Mouse (Mus musculus) kidney, postnatal 0 days (tissue): ENCODE data around the gene Gm6408. TPM values are rescaled to one million over a fixed set of nuclear protein-coding genes. Genes with fewer than 3 reads are reported as not detected.
A peak's percentile ranks its signal among the peaks of the same experiment; 100 is the strongest.

Experiments
- ATAC-seq: fragments of 200-750 bp; cut with Nextera tagmentation; replicated peaks from 2 replicates; pipeline ENCODE4 v1.8.0; 2017; ENCODE audit warnings: low read depth, moderate number of reproducible peaks, moderate TSS enrichment, moderate library complexity; ENCODE audit not compliant: low FRiP score
- DNase-seq: peaks from one replicate; pipeline ENCODE4 v3.0.0-alpha.2; 2016; ENCODE audit warnings: low spot score
- H3K27ac ChIP-seq: fragments of 300-500 bp; sonication (generic); 2 replicates; pipeline ENCODE4 v1.5.1; 2014; ENCODE audit warnings: mild to moderate bottlenecking
- H3K27me3 ChIP-seq: fragments of 300-500 bp; sonication (generic); 2 replicates; pipeline ENCODE4 v1.6.1; 2014; ENCODE audit warnings: low read length, mixed read lengths; ENCODE audit not compliant: insufficient read depth
- H3K36me3 ChIP-seq: fragments of 300-500 bp; sonication (generic); 2 replicates; pipeline ENCODE4 v1.6.1; 2014; ENCODE audit warnings: low read length, mixed read lengths; ENCODE audit not compliant: insufficient read depth
- H3K4me1 ChIP-seq: fragments of 300-500 bp; sonication (generic); replicated peaks from 2 replicates; pipeline ENCODE4 v1.6.1; 2014; ENCODE audit warnings: antibody characterized with exemption, low read length, mixed read lengths; ENCODE audit not compliant: insufficient read depth
- H3K4me2 ChIP-seq: fragments of 300-500 bp; sonication (generic); 2 replicates; pipeline ENCODE4 v1.6.1; 2014; ENCODE audit warnings: mild to moderate bottlenecking, low read length, moderate library complexity, mixed read lengths
- H3K4me3 ChIP-seq: fragments of 300-500 bp; sonication (generic); replicated peaks from 2 replicates; pipeline ENCODE4 v1.5.1; 2014; ENCODE audit warnings: low read depth, low read length
- H3K9ac ChIP-seq: fragments of 300-500 bp; sonication (generic); 2 replicates; pipeline ENCODE4 v1.6.1; 2014; ENCODE audit warnings: low read depth, low read length
- H3K9me3 ChIP-seq: fragments of 300-500 bp; sonication (generic); replicated peaks from 2 replicates; pipeline ENCODE4 v1.6.1; 2016; ENCODE audit warnings: low read length, inconsistent platforms, mixed read lengths
- CTCF ChIP-seq: IDR thresholded peaks from 2 replicates; pipeline ENCODE4 v1.5.1; 2016; ENCODE audit warnings: antibody characterized with exemption, low read depth, mild to moderate bottlenecking, moderate library complexity
- WGBS: fragments of 180-500 bp; shearing (Covaris S2); extraction: QIAGEN DNeasy Blood & Tissue Kit; methylation state at CpG from one replicate; pipeline ENCODE4 v1.1.7; 2014; 5-methylcytosine and 5-hydroxymethylcytosine counted together
- polyA plus RNA-seq: library from polyadenylated mRNA; unstranded; fragments of >200 nt; fragmentation: Nextera tagmentation; extraction: Ambion mirVana; gene quantifications from 2 replicates; pipeline ENCODE4 v1.2.1, GENCODE M21; 2015

Gene Gm6408
- polyA plus RNA-seq, 1 experiment from 2014 or later = not detected

DNA sequence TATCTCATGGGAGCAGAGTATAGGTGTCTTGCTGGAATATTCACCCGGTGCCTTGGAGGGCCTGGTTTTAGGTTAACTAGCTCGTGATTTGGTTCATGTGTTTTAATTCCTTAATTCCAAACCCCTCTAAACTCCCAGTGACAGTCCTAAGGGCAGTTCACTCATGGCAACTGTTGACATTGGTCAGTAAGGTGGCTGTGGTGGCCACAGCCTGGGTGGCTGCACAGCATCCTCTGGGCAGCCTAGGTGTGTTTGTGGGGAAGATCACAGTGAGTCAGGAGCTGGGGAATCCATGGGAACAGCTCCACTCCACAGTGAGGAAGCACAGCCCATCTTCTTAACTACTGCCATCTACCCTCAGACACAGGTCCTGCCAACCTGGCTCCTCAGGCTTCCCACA, 35.1 kb upstream of the Gm6408 start:
- Histone ChIP-seq H3K4me1 (no peaks in the 10 kb centered on the region), H3K27ac (no peak overlapping the region), H3K9ac (no peak overlapping the region), H3K27me3 (no peaks in the 10 kb centered on the region), H3K4me3 (no peak overlapping the region), H3K9me3 (no peaks in the 10 kb centered on the region), H3K36me3 (no peaks in the 10 kb centered on the region), H3K4me2 (no peak overlapping the region)
- ATAC-seq (no peak), DNase-seq (no peak)
- no peak for TF ChIP-seq CTCF
- 46% methylated on average over 2 of the region's 2 CpGs for WGBS

DNA sequence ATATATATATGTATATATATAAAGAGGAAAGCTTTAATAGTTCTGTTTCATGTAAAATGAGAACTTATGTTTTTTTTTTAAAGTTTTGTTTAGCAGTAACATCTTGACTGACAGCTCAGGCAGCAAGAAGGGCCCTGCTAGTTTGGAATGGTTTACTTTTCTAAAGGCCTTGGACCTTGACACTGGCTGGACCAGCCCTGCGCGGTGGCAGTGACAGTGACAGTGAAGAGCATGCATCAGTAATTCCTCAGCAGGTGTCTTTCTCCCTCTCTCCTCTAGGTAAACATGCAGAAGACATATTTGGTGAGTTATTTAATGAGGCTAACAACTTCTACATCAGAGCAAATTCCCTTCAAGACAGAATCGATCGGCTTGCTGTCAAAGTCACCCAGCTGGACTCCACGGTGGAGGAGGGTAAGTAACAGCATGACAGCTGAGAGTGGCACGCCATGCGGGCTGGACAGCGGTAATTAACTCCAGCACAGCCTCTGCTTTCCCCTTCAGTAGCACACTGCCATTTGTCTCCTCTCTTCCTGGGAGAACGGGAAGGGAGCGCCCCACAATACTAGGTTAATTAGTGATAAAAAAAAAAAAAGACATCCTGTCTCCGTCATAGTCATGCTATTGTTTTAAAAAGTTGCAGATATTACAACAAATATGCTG, 30.0 kb upstream of the Gm6408 start:
- H3K4me3 ChIP-seq = no peak overlapping the region
- WGBS = 40% methylated on average over 11 of the region's 11 CpGs
- H3K27ac ChIP-seq = no peak overlapping the region
- no peak for TF ChIP-seq CTCF
- peak; percentile 68; the same call in 1 of the 2 replicates for ATAC-seq
- no peaks in the 10 kb centered on the region for H3K4me1 ChIP-seq
- no peak overlapping the region for H3K9ac ChIP-seq
- H3K27me3 ChIP-seq = no peaks in the 10 kb centered on the region
- no peaks in the 10 kb centered on the region for H3K9me3 ChIP-seq
- DNase-seq = peak; percentile 11
- H3K36me3 ChIP-seq = no peaks in the 10 kb centered on the region
- no peak overlapping the region for H3K4me2 ChIP-seq

DNA sequence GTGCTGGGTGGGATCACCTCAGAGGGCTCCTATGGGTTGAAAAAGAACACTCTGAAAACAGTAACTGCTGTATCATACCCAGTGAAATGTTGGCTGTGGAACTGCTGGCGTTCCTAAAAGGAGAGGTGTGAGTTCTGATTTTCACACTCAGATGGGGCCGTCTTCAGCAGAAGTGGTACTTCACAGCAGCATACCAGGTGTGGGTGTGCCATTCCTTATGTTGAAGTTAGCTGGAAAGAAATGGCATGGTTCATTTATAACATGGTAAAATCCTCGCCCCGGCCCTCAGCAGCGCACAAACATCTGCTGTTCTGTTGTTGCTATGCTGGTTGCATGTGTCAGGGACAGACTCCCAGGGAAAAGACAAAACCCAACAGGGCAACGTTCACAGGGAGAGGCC, 28.2 kb upstream of the Gm6408 start:
- no peaks in the 10 kb centered on the region for H3K4me1 ChIP-seq
- H3K4me3 ChIP-seq = no peak overlapping the region
- H3K27ac ChIP-seq = no peak overlapping the region
- H3K9me3 ChIP-seq = no peaks in the 10 kb centered on the region
- ATAC-seq (no peak), DNase-seq (no peak)
- H3K4me2 ChIP-seq = no peak overlapping the region
- H3K9ac ChIP-seq = no peak overlapping the region
- WGBS = 89% methylated on average over 6 of the region's 6 CpGs
- no peaks in the 10 kb centered on the region for H3K36me3 ChIP-seq
- no peaks in the 10 kb centered on the region for H3K27me3 ChIP-seq
- TF ChIP-seq CTCF = no peak

DNA sequence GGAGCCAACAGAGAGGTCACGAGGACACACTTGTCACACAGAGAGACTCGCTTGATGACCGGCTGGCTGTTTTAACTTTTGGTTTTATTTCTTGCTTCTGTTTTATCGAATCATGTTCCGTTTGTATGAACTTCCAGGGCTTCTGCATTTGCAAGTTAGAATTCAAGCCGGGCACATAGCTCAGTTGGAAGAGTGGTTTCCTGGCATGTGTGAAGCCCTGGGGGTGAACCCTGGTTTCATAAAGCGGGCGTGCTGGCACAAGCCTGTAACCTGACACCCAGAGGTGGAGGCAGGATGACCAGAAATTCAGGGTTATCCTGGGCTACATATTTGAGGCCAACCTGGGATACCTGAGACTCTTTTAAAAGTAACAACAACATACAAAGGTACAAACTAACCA, 20.2 kb upstream of the Gm6408 start:
- H3K9ac ChIP-seq = no peak overlapping the region
- ATAC-seq (no peak), DNase-seq (peak; percentile 12)
- no peak overlapping the region for H3K4me2 ChIP-seq
- no peaks in the 10 kb centered on the region for H3K36me3 ChIP-seq
- H3K27ac ChIP-seq = no peak overlapping the region
- TF ChIP-seq CTCF = no peak
- no peaks in the 10 kb centered on the region for H3K4me1 ChIP-seq
- 47% methylated on average over 8 of the region's 8 CpGs for WGBS
- H3K4me3 ChIP-seq = no peak overlapping the region
- H3K27me3 ChIP-seq = no peaks in the 10 kb centered on the region
- no peaks in the 10 kb centered on the region for H3K9me3 ChIP-seq

DNA sequence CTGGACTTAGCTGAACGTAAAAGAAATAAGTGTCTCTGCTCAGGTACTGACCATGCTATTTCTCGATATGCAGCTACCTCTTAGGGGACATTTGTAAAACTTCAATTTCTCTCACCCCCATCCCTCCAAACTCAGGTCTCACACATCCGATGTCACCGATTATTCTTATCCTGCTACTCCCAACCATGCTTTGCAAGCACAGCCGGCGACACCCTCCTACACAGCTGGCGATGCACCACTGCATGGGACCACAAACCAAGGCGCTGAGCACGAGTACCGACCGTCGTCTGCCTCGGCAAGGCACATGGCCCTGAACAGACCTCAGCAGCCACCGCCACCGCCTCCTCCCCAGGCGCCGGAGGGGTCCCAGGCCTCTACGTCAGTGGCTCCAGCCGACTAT, 15.1 kb upstream of the Gm6408 start:
- ATAC-seq (no peak), DNase-seq (no peak)
- Histone ChIP-seq H3K9me3 (no peaks in the 10 kb centered on the region), H3K27me3 (no peaks in the 10 kb centered on the region), H3K4me3 (no peak overlapping the region), H3K9ac (no peak overlapping the region), H3K36me3 (no peaks in the 10 kb centered on the region), H3K4me2 (no peak overlapping the region), H3K4me1 (no peaks in the 10 kb centered on the region), H3K27ac (no peak overlapping the region)
- WGBS = 81% methylated on average over 19 of the region's 19 CpGs
- TF ChIP-seq CTCF = no peak

DNA sequence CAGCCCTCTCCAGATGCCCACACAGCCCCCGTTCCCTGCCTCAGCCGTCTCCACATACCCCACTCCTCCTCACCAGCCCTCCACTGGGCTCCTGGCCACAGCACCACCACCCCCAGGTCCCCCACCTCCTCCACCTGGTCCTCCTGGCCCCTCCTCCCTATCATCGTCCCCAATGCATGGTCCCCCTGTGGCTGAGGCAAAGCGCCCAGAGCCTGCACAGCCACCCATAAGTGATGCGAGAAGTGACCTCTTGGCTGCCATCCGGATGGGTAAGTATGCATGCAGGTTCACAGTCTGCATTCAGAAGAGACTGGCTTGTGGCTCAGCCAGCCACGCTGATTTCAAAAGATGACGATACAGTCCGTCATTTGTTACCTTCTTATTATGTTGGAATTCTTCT, 13.5 kb upstream of the Gm6408 start:
- 85% methylated on average over 9 of the region's 9 CpGs for WGBS
- DNase-seq (no peak), ATAC-seq (no peak)
- H3K27me3 ChIP-seq = no peaks in the 10 kb centered on the region
- TF ChIP-seq CTCF = no peak
- no peaks in the 10 kb centered on the region for H3K4me1 ChIP-seq
- H3K9ac ChIP-seq = no peak overlapping the region
- no peaks in the 10 kb centered on the region for H3K9me3 ChIP-seq
- H3K4me3 ChIP-seq = no peak overlapping the region
- no peak overlapping the region for H3K27ac ChIP-seq
- H3K36me3 ChIP-seq = no peaks in the 10 kb centered on the region
- no peak overlapping the region for H3K4me2 ChIP-seq

DNA sequence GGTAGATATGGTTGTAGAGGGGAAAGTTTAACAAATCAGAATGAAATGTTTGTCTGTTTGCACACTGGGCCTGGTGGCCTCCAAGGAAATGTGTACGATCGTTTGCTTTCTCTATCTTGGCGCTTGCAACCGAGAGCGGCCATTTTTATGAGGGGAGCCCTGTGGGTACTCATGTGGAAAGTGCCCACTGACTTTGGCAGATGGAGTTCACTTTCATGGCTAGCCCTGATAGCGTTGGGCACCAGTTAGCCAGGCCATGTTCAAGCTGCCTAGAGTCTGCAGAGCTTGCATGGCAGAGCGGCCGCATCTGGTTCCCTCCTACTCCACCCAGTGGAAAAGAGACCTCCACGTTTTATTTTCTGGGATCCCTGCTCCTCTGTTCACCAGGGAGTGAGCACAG, 10.9 kb upstream of the Gm6408 start:
- no peaks in the 10 kb centered on the region for H3K27me3 ChIP-seq
- no peak for DNase-seq
- H3K4me1 ChIP-seq = no peaks in the 10 kb centered on the region
- no peak overlapping the region for H3K4me2 ChIP-seq
- H3K36me3 ChIP-seq = no peaks in the 10 kb centered on the region
- no peak for TF ChIP-seq CTCF
- no peak overlapping the region for H3K4me3 ChIP-seq
- no peak for ATAC-seq
- no peak overlapping the region for H3K9ac ChIP-seq
- no peak overlapping the region for H3K27ac ChIP-seq
- WGBS = 82% methylated on average over 9 of the region's 9 CpGs
- H3K9me3 ChIP-seq = no peaks in the 10 kb centered on the region
